Mouse (Mus musculus) forebrain, embryonic 12.5 days (tissue): ENCODE data around the gene Tex52. TPM values are rescaled to one million over a fixed set of nuclear protein-coding genes. Genes with fewer than 3 reads are reported as not detected.
"Not testable (repeated sequence)": the region's sequence is repeated elsewhere in the genome, so short reads cannot be mapped to it uniquely, and the experiment has no call there.

Experiments used
- ATAC-seq: fragments of 200-750 bp; cut with Nextera tagmentation; 2 replicates; pipeline ENCODE4 v1.8.0; 2017; ENCODE audit warnings: moderate TSS enrichment; ENCODE audit not compliant: low FRiP score
- H3K27ac ChIP-seq: fragments of 300-500 bp; sonication (generic); 2 replicates; pipeline ENCODE4 v1.5.1; 2016; ENCODE audit warnings: mild to moderate bottlenecking
- H3K27me3 ChIP-seq: fragments of 300-500 bp; sonication (generic); 2 replicates; pipeline ENCODE4 v1.6.1; 2016; ENCODE audit warnings: mild to moderate bottlenecking
- H3K36me3 ChIP-seq: fragments of 300-500 bp; sonication (generic); replicated peaks from 2 replicates; pipeline ENCODE4 v1.6.1; 2016; ENCODE audit warnings: mild to moderate bottlenecking
- H3K4me1 ChIP-seq: fragments of 300-500 bp; sonication (generic); 2 replicates; pipeline ENCODE4 v1.6.1; 2016
- H3K4me2 ChIP-seq: fragments of 300-500 bp; sonication (generic); 2 replicates; pipeline ENCODE4 v1.6.1; 2016; ENCODE audit warnings: mild to moderate bottlenecking, moderate library complexity
- H3K4me3 ChIP-seq: fragments of 300-500 bp; sonication (generic); replicated peaks from 2 replicates; pipeline ENCODE4 v1.5.1; 2016; ENCODE audit warnings: mild to moderate bottlenecking
- H3K9ac ChIP-seq: fragments of 300-500 bp; sonication (generic); 2 replicates; pipeline ENCODE4 v1.6.1; 2016; ENCODE audit warnings: mild to moderate bottlenecking
- H3K9me3 ChIP-seq: fragments of 300-500 bp; sonication (generic); 2 replicates; pipeline ENCODE4 v1.6.1; 2016
- WGBS: fragments of 180-500 bp; shearing (Covaris S2); methylation state at CpG from one replicate; pipeline ENCODE4 v1.1.7; 2016; 5-methylcytosine and 5-hydroxymethylcytosine counted together
- polyA plus RNA-seq: library from polyadenylated mRNA; unstranded; fragments of >200 nt; fragmentation: Nextera tagmentation; extraction: Ambion mirVana; gene quantifications from 2 replicates; pipeline ENCODE4 v1.2.1, GENCODE M21; 2016

Tex52 gene
- polyA plus RNA-seq, 1 experiment from 2014 or later, result 0.88 TPM

DNA sequence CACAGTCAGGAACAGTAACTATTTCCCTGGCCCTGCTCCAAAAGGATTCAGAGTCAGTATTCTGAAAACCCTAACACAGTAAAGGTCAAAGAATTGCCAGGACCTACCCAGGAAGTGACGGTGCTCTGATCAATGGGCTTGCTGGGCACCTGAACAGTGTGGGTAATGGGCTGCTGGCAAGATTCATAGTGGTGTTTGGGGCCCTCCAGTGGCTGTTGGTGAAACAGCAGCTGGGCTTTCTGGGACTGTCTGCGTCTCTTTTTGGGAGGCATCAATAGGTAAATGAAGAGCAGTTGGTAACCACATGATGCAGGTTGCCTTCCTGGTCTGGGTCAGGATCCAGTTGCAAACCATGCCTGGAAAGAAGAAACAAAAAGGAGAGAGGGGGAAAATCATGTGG, 16.3 kb upstream of the Tex52 start:
- Histone ChIP-seq H3K4me2 (no peak overlapping the region), H3K4me3 (no peak overlapping the region), H3K9ac (peak overlapping the region; percentile 7; the same call in 1 of the 2 replicates), H3K27me3 (no peaks in the 10 kb centered on the region), H3K4me1 (peaks cover 50% of the 10 kb centered on the region), H3K9me3 (no peaks in the 10 kb centered on the region), H3K27ac (no peak overlapping the region), H3K36me3 (peaks cover 21% of the 10 kb centered on the region)
- 16% methylated on average over 2 of the region's 2 CpGs for WGBS
- ATAC-seq, result no peak

DNA sequence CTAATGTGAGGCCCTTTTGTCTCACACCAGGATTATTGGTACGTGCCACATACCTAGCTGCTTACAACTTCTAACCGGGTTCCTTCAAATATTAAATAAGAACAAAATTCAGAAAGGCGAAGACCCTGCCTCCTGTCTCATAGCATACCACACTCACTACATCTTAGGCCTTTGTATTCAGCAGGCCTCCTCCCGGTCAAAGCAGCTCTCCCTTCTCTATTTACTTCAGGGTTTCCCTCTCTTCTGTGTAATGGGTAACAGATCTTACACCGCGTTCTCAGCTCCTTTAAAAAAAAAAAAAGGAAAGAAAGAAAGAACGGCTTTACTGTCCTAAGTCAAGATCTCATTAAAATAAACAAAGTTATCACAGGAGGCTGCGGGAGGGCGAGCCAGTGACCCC, 13.4 kb upstream of the Tex52 start:
- ATAC-seq, result no peak; the same call in 1 of the 2 replicates
- 13% methylated on average over 9 of the region's 9 CpGs for WGBS
- peak overlapping the region; percentile 91 for H3K9ac ChIP-seq
- no peaks in the 10 kb centered on the region for H3K27me3 ChIP-seq
- H3K9me3 ChIP-seq, result no peaks in the 10 kb centered on the region
- peak overlapping the region; percentile 75 for H3K4me2 ChIP-seq
- peaks cover 36% of the 10 kb centered on the region for H3K36me3 ChIP-seq
- H3K27ac ChIP-seq, result peak overlapping the region; percentile 95
- peaks cover 47% of the 10 kb centered on the region for H3K4me1 ChIP-seq
- H3K4me3 ChIP-seq, result peak overlapping the region; percentile 77

DNA sequence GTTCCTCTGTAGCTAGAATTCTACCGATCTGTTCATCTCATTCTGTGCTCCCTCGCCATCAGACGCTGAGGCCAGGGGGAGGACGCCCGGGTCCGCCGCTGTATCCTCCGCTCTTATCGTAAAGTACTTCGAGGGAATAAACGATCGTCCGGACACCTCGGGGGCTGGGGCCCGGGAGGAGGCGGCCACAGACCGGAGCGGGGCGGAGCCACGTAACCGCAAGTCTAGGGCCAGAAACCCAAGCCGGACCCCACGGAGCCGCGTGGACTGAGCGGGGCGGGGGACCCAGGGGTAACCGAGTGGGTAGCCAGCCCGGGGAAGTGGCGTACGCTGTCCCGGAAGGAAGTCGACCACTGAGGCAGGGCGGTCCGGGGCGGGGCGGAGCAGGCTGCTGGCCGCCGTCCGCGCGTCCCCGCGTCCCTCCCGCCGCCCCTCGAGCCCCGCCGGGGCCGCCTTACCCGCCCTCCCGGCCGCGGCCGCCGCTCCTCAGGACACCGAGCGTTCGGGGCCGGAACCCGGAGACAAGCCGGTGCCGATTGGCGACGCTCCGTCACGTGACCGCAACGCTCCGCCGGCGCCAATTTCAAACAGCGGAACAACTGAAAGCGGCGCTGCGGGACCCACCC, 12.8 kb upstream of the Tex52 start, which contains the start of the genes Rhno1 and Foxm1:
TSS of gene Rhno1 (minus strand) at position 531 of the 626 bp plus-strand sequence.
TSS of gene Foxm1 (plus strand) at position 587 of the 626 bp plus-strand sequence.
- Histone ChIP-seq H3K4me3 (peak within 1 kb of the TSS; percentile 77), H3K36me3 (peaks cover 35% of the 10 kb centered on the region), H3K9ac (peak within 1 kb of the TSS; percentile 91), H3K27ac (peak within 1 kb of the TSS; percentile 95), H3K4me2 (peak within 1 kb of the TSS; percentile 75), H3K9me3 (no peaks in the 10 kb centered on the region), H3K27me3 (no peaks in the 10 kb centered on the region), H3K4me1 (peaks cover 47% of the 10 kb centered on the region)
- peak; percentile 92 for ATAC-seq
- WGBS, result under 1% methylated on average over 50 of the region's 76 CpGs

DNA sequence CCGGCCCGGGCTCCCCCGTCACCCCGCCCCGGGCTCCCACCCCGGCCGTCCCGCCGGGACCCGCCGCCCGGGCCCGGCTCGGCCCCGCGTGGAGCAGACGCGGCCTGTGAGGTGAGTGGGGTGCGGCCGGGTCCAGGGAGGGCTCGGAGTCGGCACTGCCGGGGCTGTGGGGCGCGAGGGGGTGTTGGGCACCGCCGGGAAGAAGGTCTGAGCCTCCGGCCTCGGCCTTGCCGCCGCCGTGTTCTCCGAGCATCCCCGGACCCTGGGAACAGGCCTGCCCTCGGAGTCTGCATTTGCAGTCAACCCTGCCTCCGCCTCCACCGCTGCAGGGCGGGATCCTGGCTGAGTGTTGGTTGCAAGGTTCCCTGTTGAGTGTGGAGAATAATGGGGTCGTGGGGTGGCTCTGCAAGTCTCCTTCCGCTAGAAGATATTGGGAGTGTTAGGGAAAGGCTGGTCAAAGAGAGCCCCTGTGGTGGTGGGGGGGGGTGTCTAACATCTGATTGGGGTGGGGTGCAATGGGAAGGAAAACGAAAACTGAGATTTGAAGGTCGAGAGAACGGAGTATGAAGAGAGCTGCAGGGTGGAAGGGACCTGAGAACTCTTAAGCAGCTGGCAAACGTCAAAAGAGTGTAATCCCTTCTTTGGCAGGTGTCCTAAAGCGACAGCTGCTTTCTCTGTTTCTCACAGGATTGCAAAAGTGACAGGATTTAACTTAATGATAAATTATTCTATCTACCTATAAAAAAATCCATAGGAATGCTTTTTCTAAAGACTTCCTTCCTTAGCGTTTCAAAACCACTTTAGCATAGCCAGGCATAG, 12.0 kb upstream of the Tex52 start:
- peak overlapping the region; percentile 77 for H3K4me3 ChIP-seq
- H3K27ac ChIP-seq, result peak overlapping the region; percentile 95
- peak overlapping the region; percentile 91 for H3K9ac ChIP-seq
- no peak for ATAC-seq
- H3K9me3 ChIP-seq, result no peaks in the 10 kb centered on the region
- peak overlapping the region; percentile 75 for H3K4me2 ChIP-seq
- peaks cover 35% of the 10 kb centered on the region for H3K36me3 ChIP-seq
- 1% methylated on average over 46 of the region's 46 CpGs for WGBS
- H3K27me3 ChIP-seq, result no peaks in the 10 kb centered on the region
- H3K4me1 ChIP-seq, result peaks cover 47% of the 10 kb centered on the region

DNA sequence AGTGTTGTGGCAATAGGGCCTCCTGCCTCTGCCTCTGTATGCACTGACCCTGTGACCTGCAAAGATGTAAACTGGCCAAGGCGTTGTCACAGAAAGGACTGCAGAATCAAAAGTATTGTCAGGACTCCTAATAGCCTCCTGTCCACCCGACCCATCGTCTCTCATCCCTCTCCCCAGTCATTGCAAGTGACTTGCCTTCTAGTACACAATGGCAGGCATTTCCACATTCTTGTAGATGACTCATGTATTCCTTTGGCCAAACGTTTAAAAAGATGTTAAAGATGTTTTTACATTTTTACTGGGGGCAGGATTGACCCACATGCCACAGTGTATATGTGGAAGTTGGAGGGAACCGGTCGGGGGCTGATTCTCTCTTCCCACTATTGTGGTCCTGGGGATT, 10.5 kb upstream of the Tex52 start:
- 0 out of 2 replicates have a peak overlapping the region, but pooled peaks have one; percentile 7 for H3K4me3 ChIP-seq
- no peak overlapping the region for H3K27ac ChIP-seq
- peaks cover 44% of the 10 kb centered on the region for H3K36me3 ChIP-seq
- no peaks in the 10 kb centered on the region for H3K27me3 ChIP-seq
- H3K9ac ChIP-seq, result 0 out of 2 replicates have a peak overlapping the region, but pooled peaks have one; percentile 12
- peaks cover 41% of the 10 kb centered on the region for H3K4me1 ChIP-seq
- H3K9me3 ChIP-seq, result no peaks in the 10 kb centered on the region
- ATAC-seq, result no peak
- 85% methylated on average over 6 of the region's 6 CpGs for WGBS
- peak overlapping the region; percentile 75 for H3K4me2 ChIP-seq

DNA sequence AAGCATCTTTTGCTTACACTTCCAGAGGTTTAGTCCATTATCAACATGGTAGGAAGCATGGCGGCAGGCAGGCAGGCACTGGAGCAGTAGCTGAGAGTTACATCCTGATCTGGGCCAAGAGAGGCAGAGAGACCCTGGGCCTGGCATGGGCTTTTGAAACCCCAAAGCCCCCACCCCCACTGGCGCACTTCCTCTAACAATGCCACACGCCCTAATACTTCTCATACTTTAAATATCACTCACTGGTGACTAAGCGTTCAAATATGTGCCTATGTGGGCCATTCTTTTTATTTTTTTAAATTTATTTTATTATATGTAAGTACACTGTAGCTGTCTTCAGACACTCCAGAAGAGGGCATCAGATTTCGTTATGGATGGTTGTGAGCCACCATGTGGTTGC, 8.8 kb upstream of the Tex52 start:
- no peak for ATAC-seq
- no peak overlapping the region for H3K27ac ChIP-seq
- H3K4me3 ChIP-seq, result no peak overlapping the region
- peaks cover 23% of the 10 kb centered on the region for H3K4me1 ChIP-seq
- H3K27me3 ChIP-seq, result no peaks in the 10 kb centered on the region
- peaks cover 62% of the 10 kb centered on the region for H3K36me3 ChIP-seq
- H3K4me2 ChIP-seq, result no peak overlapping the region
- H3K9ac ChIP-seq, result no peak overlapping the region
- 91% methylated on average over 5 of the region's 5 CpGs for WGBS
- no peaks in the 10 kb centered on the region for H3K9me3 ChIP-seq

DNA sequence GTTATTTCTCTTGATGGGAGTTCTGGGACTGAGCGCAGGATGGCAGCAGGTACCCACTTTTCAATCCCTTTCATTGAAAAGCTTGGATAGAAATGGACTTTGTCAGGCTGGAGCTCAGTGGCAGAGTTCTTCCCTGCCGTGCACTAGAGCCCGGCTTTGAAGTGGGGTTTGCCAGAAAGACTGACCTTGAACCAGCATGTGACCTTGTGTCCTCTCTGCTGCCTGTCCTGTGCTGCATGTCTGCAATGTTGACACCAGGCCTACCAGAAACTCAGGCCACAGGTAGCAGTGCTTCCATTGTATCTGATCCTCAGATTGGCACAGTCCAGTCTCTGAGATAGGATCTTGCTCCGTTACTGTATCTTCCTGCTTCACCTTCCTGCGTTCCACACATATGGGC, 5.2 kb upstream of the Tex52 start:
- Histone ChIP-seq H3K9me3 (no peaks in the 10 kb centered on the region), H3K4me2 (no peak overlapping the region), H3K4me1 (peaks cover 10% of the 10 kb centered on the region), H3K4me3 (no peak overlapping the region), H3K27me3 (no peaks in the 10 kb centered on the region), H3K27ac (no peak overlapping the region), H3K9ac (no peak overlapping the region), H3K36me3 (peaks cover 97% of the 10 kb centered on the region)
- no peak for ATAC-seq
- WGBS, result 95% methylated on average over 5 of the region's 5 CpGs

DNA sequence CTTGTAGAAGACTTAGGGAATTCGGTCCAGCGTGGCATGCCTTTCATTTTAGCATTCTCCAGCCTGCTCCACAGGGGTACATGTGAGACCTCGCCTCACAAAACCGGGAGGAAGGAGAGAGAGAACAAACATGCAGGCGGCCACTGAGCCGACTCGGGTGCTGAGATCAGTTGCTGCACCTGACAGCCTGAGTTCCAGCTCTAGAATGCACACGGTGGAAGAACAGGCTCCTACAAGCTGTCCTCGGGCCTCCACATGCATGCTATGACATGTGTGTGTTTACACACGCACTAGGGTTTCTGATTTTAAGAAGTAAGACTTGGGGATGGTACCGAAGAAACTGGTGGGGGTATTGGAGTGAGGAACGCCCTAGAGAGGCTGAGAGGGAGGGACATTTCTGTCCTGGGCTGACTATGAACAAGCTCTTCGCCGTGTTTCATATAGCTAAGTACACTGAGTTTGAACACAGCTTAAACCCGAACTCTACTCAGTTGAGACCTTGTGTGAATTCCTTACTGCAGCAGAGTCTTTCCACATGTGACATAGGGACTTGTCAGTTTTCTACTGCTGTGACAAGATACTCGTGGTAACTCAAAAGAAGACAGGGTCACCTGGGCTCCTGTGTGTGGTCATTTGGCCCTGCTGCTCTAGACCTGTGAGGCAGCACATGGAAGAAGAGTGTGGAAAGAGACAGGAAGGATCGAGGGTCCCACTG, 1.3 kb downstream of the Tex52 start:
- Histone ChIP-seq H3K4me1 (peaks cover 16% of the 10 kb centered on the region), H3K9ac (no peak overlapping the region), H3K4me2 (no peak overlapping the region), H3K9me3 (no peaks in the 10 kb centered on the region), H3K27me3 (no peaks in the 10 kb centered on the region), H3K36me3 (peaks cover 49% of the 10 kb centered on the region), H3K27ac (no peak overlapping the region), H3K4me3 (no peak overlapping the region)
- WGBS, result 92% methylated on average over 17 of the region's 17 CpGs
- no peak for ATAC-seq

DNA sequence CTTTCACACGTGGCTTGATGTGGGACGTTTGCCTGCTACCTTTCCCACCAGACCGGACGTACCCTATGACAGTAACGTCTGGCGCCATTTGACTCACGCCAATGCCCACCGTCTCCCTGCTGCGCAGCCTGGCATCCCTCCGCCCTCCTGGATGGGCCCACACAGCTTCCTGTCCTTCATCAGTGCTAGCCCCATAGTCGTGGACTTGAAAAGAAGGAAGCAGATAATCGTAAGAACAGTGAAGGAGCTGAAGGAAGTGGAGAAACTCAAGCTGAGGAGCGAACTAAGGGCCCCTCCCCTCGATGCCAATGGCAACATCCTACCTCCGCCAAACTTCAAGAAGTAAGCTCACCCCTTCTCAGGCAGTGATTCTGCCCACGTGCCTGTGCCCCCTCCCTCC, 4.4 kb downstream of the Tex52 start:
- WGBS, result 87% methylated on average over 16 of the region's 16 CpGs
- H3K4me1 ChIP-seq, result peaks cover 11% of the 10 kb centered on the region
- H3K36me3 ChIP-seq, result peaks cover 18% of the 10 kb centered on the region
- H3K9ac ChIP-seq, result no peak overlapping the region
- no peak overlapping the region for H3K27ac ChIP-seq
- no peaks in the 10 kb centered on the region for H3K27me3 ChIP-seq
- no peak overlapping the region for H3K4me3 ChIP-seq
- no peaks in the 10 kb centered on the region for H3K9me3 ChIP-seq
- no peak for ATAC-seq
- no peak overlapping the region for H3K4me2 ChIP-seq

DNA sequence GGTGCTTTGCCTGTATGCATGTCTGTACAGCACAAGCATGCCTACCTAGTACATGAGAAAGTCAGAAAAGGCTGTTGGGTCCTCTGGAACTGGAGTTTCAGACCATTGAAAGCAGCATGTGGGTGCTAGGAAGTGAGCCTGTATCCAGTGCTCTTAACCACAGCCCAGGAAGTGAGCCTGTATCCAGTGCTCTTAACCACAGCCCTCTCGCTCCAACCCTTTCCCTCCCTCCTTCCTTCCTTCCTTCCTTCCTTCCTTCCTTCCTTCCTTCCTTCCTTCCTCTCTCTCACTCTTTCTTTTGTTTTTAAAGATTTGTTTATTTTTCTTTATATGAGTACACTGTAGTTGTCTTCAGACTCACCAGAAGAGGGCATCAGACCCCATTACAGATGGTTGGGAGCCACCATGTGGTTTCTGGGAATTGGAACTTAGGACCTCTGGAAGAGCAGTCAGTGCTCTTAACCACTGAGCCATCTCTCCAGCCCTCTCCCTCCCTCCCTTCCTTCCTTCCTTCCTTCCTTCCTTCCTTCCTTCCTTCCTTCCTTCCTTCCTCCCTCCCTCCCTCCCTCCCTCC, 5.4 kb downstream of the Tex52 start:
- ATAC-seq, H3K9me3 ChIP-seq, H3K4me1 ChIP-seq, H3K4me2 ChIP-seq, H3K9ac ChIP-seq, H3K27ac ChIP-seq, H3K27me3 ChIP-seq, H3K4me3 ChIP-seq: not testable (repeated sequence)
- WGBS, result 58% methylated on average over 1 of the region's 1 CpGs
- H3K36me3 ChIP-seq, result peaks cover 11% of the 10 kb centered on the region; the same call in 1 of the 2 replicates

DNA sequence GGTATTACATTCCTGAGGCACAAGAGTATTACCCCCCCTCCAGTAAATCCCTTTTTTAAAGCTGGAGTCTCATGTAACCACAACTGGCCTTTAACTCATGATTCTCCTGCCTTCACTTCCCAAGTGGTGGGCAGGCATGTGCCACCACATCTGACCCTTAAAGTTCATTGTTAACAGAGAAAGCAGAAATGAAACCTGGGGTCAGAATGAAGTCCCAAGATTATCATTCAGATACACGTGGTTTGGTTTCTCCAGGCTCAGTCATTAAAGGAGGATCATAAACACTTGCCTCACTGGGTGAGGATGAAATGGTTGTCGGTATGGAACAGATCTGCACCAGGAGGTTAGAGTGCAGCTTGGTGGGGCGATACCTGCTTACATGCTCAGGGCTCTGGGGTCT, 6.0 kb downstream of the Tex52 start:
- H3K27me3 ChIP-seq, result no peaks in the 10 kb centered on the region
- no peak overlapping the region for H3K27ac ChIP-seq
- 81% methylated on average over 3 of the region's 3 CpGs for WGBS
- peaks cover 8% of the 10 kb centered on the region; the same call in 1 of the 2 replicates for H3K36me3 ChIP-seq
- H3K9ac ChIP-seq, result no peak overlapping the region
- H3K4me3 ChIP-seq, result no peak overlapping the region
- no peak overlapping the region for H3K4me2 ChIP-seq
- ATAC-seq, result no peak
- H3K4me1 ChIP-seq, result no peaks in the 10 kb centered on the region
- H3K9me3 ChIP-seq, result no peaks in the 10 kb centered on the region

DNA sequence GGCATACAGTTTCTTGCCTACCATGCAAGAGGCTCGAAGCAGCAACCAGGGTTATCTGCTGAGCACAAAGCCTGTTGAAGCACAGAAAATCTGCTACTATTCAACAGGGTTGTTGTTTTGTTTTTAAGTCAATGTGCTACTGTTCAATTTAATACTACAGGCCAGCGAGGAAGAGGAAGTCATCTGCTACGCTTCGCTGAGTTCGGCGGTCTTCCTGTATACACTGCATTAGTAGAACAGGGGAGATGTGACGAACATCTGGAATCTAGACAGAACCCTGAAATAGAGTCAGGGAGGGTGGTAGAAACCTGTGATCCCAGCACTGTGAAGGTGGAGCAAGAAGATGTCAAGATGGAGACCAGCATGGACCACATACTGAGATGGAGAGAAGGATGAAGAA, 8.5 kb downstream of the Tex52 start:
- Histone ChIP-seq H3K36me3 (no peaks in the 10 kb centered on the region), H3K4me2 (no peak overlapping the region), H3K4me3 (no peak overlapping the region), H3K27ac (no peak overlapping the region), H3K27me3 (no peaks in the 10 kb centered on the region), H3K4me1 (no peaks in the 10 kb centered on the region), H3K9me3 (no peaks in the 10 kb centered on the region), H3K9ac (no peak overlapping the region)
- ATAC-seq, result no peak
- WGBS, result 74% methylated on average over 7 of the region's 7 CpGs
